Mouse (Mus musculus) MEL (cell line): ENCODE measurements around the gene Sh3tc1. TPM values are rescaled to one million over a fixed set of nuclear protein-coding genes. Genes with fewer than 3 reads are reported as not detected.

Source experiments
- DNase-seq: peaks from one replicate; pipeline ENCODE4 v3.0.0; 2011; ENCODE audit warnings: low read depth, low spot score
- H3K27ac ChIP-seq: 2 replicates; pipeline ENCODE4 v1.5.1; 2012; ENCODE audit warnings: low read depth, mild to moderate bottlenecking, control low read depth, low read length, moderate library complexity; ENCODE audit not compliant: control insufficient read depth
- H3K27me3 ChIP-seq, 2 experiments: fragments of 150-350 bp in 1 of 2; sonication (generic) in 1 of 2; 2 replicates each; pipeline ENCODE4 v1.6.1; 2012; ENCODE audit warnings: low read length in 2 of 2, mild to moderate bottlenecking in 2 of 2, improper control_type of control experiment in 1 of 2, moderate library complexity in 1 of 2; ENCODE audit not compliant: insufficient read depth in 2 of 2, control insufficient read depth in 1 of 2
- H3K36me3 ChIP-seq, 2 experiments: 2 replicates each; pipeline ENCODE4 v1.6.1; 2012 to 2014; ENCODE audit warnings: low read length in 2 of 2, improper control_type of control experiment in 1 of 2, inconsistent platforms in 1 of 2, mild to moderate bottlenecking in 1 of 2; ENCODE audit not compliant: insufficient read depth in 2 of 2, control insufficient read depth in 1 of 2
- H3K4me1 ChIP-seq, 2 experiments: fragments of 150-350 bp in 1 of 2; sonication (generic) in 1 of 2; 2 replicates each; pipeline ENCODE4 v1.6.1; 2012; ENCODE audit warnings: low read length in 2 of 2, improper control_type of control experiment in 1 of 2, mild to moderate bottlenecking in 1 of 2; ENCODE audit not compliant: insufficient read depth in 2 of 2, control insufficient read depth in 1 of 2
- H3K4me3 ChIP-seq, 2 experiments: fragments of 150-350 bp in 1 of 2; sonication (generic) in 1 of 2; 2 replicates each; pipeline ENCODE4 v1.5.1; 2012; ENCODE audit warnings: low read depth in 2 of 2, low read length in 2 of 2, mild to moderate bottlenecking in 2 of 2, moderate library complexity in 2 of 2, control low read depth in 1 of 2, improper control_type of control experiment in 1 of 2; ENCODE audit not compliant: control insufficient read depth in 1 of 2, insufficient read depth in 1 of 2
- H3K79me2 ChIP-seq: 2 replicates; pipeline ENCODE4 v1.6.1; 2012; ENCODE audit warnings: mild to moderate bottlenecking, low read length, moderate library complexity; ENCODE audit not compliant: control insufficient read depth, poor library complexity, insufficient read depth
- H3K9ac ChIP-seq: 2 replicates; pipeline ENCODE4 v1.6.1; 2012; ENCODE audit warnings: low read depth, mild to moderate bottlenecking, control low read depth, low read length, moderate library complexity; ENCODE audit not compliant: control insufficient read depth, poor library complexity, severe bottlenecking
- H3K9me3 ChIP-seq: fragments of 150-350 bp; sonication (generic); replicated peaks from 2 replicates; pipeline ENCODE4 v1.6.1; 2012; ENCODE audit warnings: mild to moderate bottlenecking, low read length, improper control_type of control experiment, moderate library complexity; ENCODE audit not compliant: insufficient read depth
- BHLHE40 ChIP-seq: IDR thresholded peaks from 2 replicates; pipeline ENCODE4 v1.6.1; 2012; ENCODE audit warnings: low read depth, mild to moderate bottlenecking, inconsistent platforms, low read length, improper control_type of control experiment, borderline replicate concordance
- CHD2 ChIP-seq: IDR thresholded peaks from 2 replicates; pipeline ENCODE4 v1.6.1; 2011; ENCODE audit warnings: low read length, improper control_type of control experiment
- ELF1 ChIP-seq: IDR thresholded peaks from 2 replicates; pipeline ENCODE4 v1.6.1; 2014; ENCODE audit warnings: low read depth, mild to moderate bottlenecking, inconsistent platforms, low read length, improper control_type of control experiment, moderate library complexity
- EP300 ChIP-seq, 2 experiments: IDR thresholded peaks; 2 replicates each; pipeline ENCODE4 v1.6.1; 2011; ENCODE audit warnings: improper control_type of control experiment in 2 of 2, low read length in 2 of 2, low read depth in 1 of 2, mild to moderate bottlenecking in 1 of 2
- ETS1 ChIP-seq: IDR thresholded peaks from 2 replicates; pipeline ENCODE4 v1.6.1; 2012; ENCODE audit warnings: low read depth, mild to moderate bottlenecking, inconsistent platforms, low read length, improper control_type of control experiment, moderate library complexity
- GABPA ChIP-seq: IDR thresholded peaks from 2 replicates; pipeline ENCODE4 v1.6.1; 2012; ENCODE audit warnings: low read depth, mild to moderate bottlenecking, inconsistent platforms, low read length, improper control_type of control experiment, moderate library complexity
- GATA1 ChIP-seq: IDR thresholded peaks from 2 replicates; pipeline ENCODE4 v1.6.1; 2011; ENCODE audit warnings: low read depth, low read length, improper control_type of control experiment
- HCFC1 ChIP-seq: IDR thresholded peaks from 2 replicates; pipeline ENCODE4 v1.6.1; 2012; ENCODE audit warnings: low read depth, mild to moderate bottlenecking, inconsistent platforms, low read length, improper control_type of control experiment, moderate library complexity
- JUND ChIP-seq: IDR thresholded peaks from 2 replicates; pipeline ENCODE4 v1.6.1; 2011; ENCODE audit warnings: low read depth, mild to moderate bottlenecking, improper control_type of control experiment, low read length
- KAT2A ChIP-seq: conservative IDR thresholded peaks from 2 replicates; pipeline ENCODE4 v1.6.1; 2012; ENCODE audit warnings: low read depth, low read length, improper control_type of control experiment, inconsistent platforms
- MAX ChIP-seq: IDR thresholded peaks from 2 replicates; pipeline ENCODE4 v1.6.1; 2011; ENCODE audit warnings: low read length, improper control_type of control experiment
- MAZ ChIP-seq: IDR thresholded peaks from 2 replicates; pipeline ENCODE4 v1.6.1; 2012; ENCODE audit warnings: low read depth, mild to moderate bottlenecking, inconsistent platforms, low read length, improper control_type of control experiment
- MXI1 ChIP-seq: IDR thresholded peaks from 2 replicates; pipeline ENCODE4 v1.6.1; 2011; ENCODE audit warnings: mild to moderate bottlenecking, low read depth, low read length, improper control_type of control experiment
- MYB ChIP-seq: IDR thresholded peaks from 2 replicates; pipeline ENCODE4 v1.6.1; 2011; ENCODE audit warnings: mild to moderate bottlenecking, low read depth, low read length, improper control_type of control experiment
- MYC ChIP-seq: IDR thresholded peaks from 2 replicates; pipeline ENCODE4 v1.6.1; 2011; ENCODE audit warnings: low read depth, mild to moderate bottlenecking, low read length, improper control_type of control experiment, moderate library complexity
- POLR2AphosphoS2 ChIP-seq: IDR thresholded peaks from 2 replicates; pipeline ENCODE4 v1.6.1; 2011; ENCODE audit warnings: low read length, improper control_type of control experiment
- POLR2AphosphoS5 ChIP-seq: IDR thresholded peaks from 2 replicates; pipeline ENCODE4 v1.6.1; 2012; ENCODE audit warnings: low read depth, borderline replicate concordance, mild to moderate bottlenecking, inconsistent platforms, low read length, moderate library complexity, mixed read lengths
- RAD21 ChIP-seq: IDR thresholded peaks from 2 replicates; pipeline ENCODE4 v1.6.1; 2011; ENCODE audit warnings: mild to moderate bottlenecking, low read depth, low read length, improper control_type of control experiment
- RCOR1 ChIP-seq: IDR thresholded peaks from 2 replicates; pipeline ENCODE4 v1.6.1; 2012; ENCODE audit warnings: low read depth, mild to moderate bottlenecking, inconsistent platforms, low read length, improper control_type of control experiment
- SMC3 ChIP-seq: IDR thresholded peaks from 2 replicates; pipeline ENCODE4 v1.6.1; 2011; ENCODE audit warnings: low read depth, low read length, improper control_type of control experiment
- TAL1 ChIP-seq: IDR thresholded peaks from 2 replicates; pipeline ENCODE4 v1.6.1; 2012; ENCODE audit warnings: mild to moderate bottlenecking, inconsistent platforms, low read length, moderate library complexity, mixed read lengths
- TBP ChIP-seq: IDR thresholded peaks from 2 replicates; pipeline ENCODE4 v1.8.0; 2011; ENCODE audit warnings: low read depth, low read length, improper control_type of control experiment
- TCF12 ChIP-seq: IDR thresholded peaks from 2 replicates; pipeline ENCODE4 v1.6.1; 2014; ENCODE audit warnings: low read depth, mild to moderate bottlenecking, inconsistent platforms, low read length, improper control_type of control experiment, moderate library complexity
- UBTF ChIP-seq: IDR thresholded peaks from 2 replicates; pipeline ENCODE4 v1.6.1; 2012; ENCODE audit warnings: low read depth, mild to moderate bottlenecking, inconsistent platforms, low read length, improper control_type of control experiment, moderate library complexity, borderline replicate concordance; ENCODE audit not compliant: insufficient read depth
- USF2 ChIP-seq, 2 experiments: IDR thresholded peaks; 2 replicates each; pipeline ENCODE4 v1.6.1; 2011 to 2012; ENCODE audit warnings: improper control_type of control experiment in 2 of 2, low read length in 2 of 2, borderline replicate concordance in 1 of 2, inconsistent platforms in 1 of 2, low read depth in 1 of 2, mild to moderate bottlenecking in 1 of 2; ENCODE audit not compliant: insufficient read depth in 1 of 2
- ZC3H11A ChIP-seq: IDR thresholded peaks from 2 replicates; pipeline ENCODE4 v1.6.1; 2012; ENCODE audit warnings: low read depth, mild to moderate bottlenecking, inconsistent platforms, low read length, improper control_type of control experiment
- ZKSCAN1 ChIP-seq: IDR thresholded peaks from 2 replicates; pipeline ENCODE4 v1.6.1; 2012; ENCODE audit warnings: low read depth, mild to moderate bottlenecking, inconsistent platforms, low read length, improper control_type of control experiment, moderate library complexity
- ZMIZ1 ChIP-seq: IDR thresholded peaks from 2 replicates; pipeline ENCODE4 v1.6.1; 2012; ENCODE audit warnings: low read depth, mild to moderate bottlenecking, inconsistent platforms, low read length, improper control_type of control experiment, moderate library complexity
- ZNF384 ChIP-seq: IDR thresholded peaks from 2 replicates; pipeline ENCODE4 v1.6.1; 2012; ENCODE audit warnings: low read depth, mild to moderate bottlenecking, inconsistent platforms, low read length, improper control_type of control experiment
- polyA plus RNA-seq, 2 experiments: library from polyadenylated mRNA; stranded (reverse) in 1 of 2; unstranded in 1 of 2; fragments of >175 nt in 1 of 2; fragments of >200 nt in 1 of 2; gene quantifications; 2 replicates each; pipeline versions ENCODE4 v1.2.1 to v1.2.4; 2012; ENCODE audit warnings: low replicate concordance in 2 of 2, low read depth in 1 of 2; ENCODE audit not compliant: insufficient read length in 2 of 2, insufficient read depth in 1 of 2, missing spikeins in 1 of 2
- total RNA-seq: library from RNA; depleted of rRNA; stranded (reverse); fragments of 300-350 nt; gene quantifications from 2 replicates; pipeline ENCODE4 v1.2.3, GENCODE M21; 2012

Gene Sh3tc1
- total and polyA plus RNA-seq, 3 experiments, result not detected

GRCm38 (mm10) chr5:35712517-35712916, 27.3 kb downstream of the Sh3tc1 start:
- H3K4me1 ChIP-seq, result no peaks in the 10 kb centered on the region
- TF ChIP-seq TAL1 (no peak), UBTF (no peak), MAZ (no peak), RCOR1 (no peak), POLR2AphosphoS2 (no peak), ETS1 (no peak), SMC3 (no peak), CHD2 (no peak), BHLHE40 (no peak), HCFC1 (no peak), KAT2A (no peak), GATA1 (no peak), POLR2AphosphoS5 (no peak), USF2 (IDR thresholded peaks at IDR 0.05; ENCODE audit: borderline replicate concordance in 1 of 2, insufficient read depth in 1 of 2, low read depth in 1 of 2, low read length in 2 of 2) (no peak), ZMIZ1 (no peak), MAX (no peak), ZNF384 (no peak), ELF1 (no peak)
- H3K9ac ChIP-seq, result no peak overlapping the region
- no peak overlapping the region for H3K4me3 ChIP-seq
- H3K27ac ChIP-seq, result no peak overlapping the region
- no peaks in the 10 kb centered on the region for H3K79me2 ChIP-seq
- no peak for DNase-seq
- no peaks in the 10 kb centered on the region for H3K27me3 ChIP-seq
- no peaks in the 10 kb centered on the region for H3K9me3 ChIP-seq
- H3K36me3 ChIP-seq, result no peaks in the 10 kb centered on the region

- Histone ChIP-seq H3K27me3 (no peaks in the 10 kb centered on the region), H3K36me3 (no peaks in the 10 kb centered on the region), H3K4me3 (no peak overlapping the region), H3K27ac (no peak overlapping the region), H3K79me2 (no peaks in the 10 kb centered on the region), H3K4me1 (no peaks in the 10 kb centered on the region), H3K9ac (no peak overlapping the region), H3K9me3 (no peaks in the 10 kb centered on the region)
- TF ChIP-seq MAX, result no peak
- no peak for TF ChIP-seq ZKSCAN1
- TF ChIP-seq EP300 (IDR thresholded peaks at IDR 0.05; ENCODE audit: low read depth in 1 of 2, low read length in 2 of 2), result no peak
- TF ChIP-seq ZC3H11A, result no peak
- TF ChIP-seq TCF12, result no peak
- TF ChIP-seq UBTF, result no peak
- TF ChIP-seq TBP, result no peak
- TF ChIP-seq MXI1, result no peak
- no peak for TF ChIP-seq MYB
- no peak for TF ChIP-seq JUND
- no peak for TF ChIP-seq MAZ
- TF ChIP-seq POLR2AphosphoS2, result no peak
- TF ChIP-seq ETS1, result no peak
- TF ChIP-seq RAD21, result no peak
- no peak for TF ChIP-seq ELF1
- TF ChIP-seq GABPA, result no peak
- no peak for TF ChIP-seq MYC
- no peak for TF ChIP-seq ZMIZ1
- DNase-seq, result no peak
These were observed 28.9 kb downstream of the Sh3tc1 start for GRCm38 (mm10) chr5:35710931-35711330.
